Mouse (Mus musculus) erythroid progenitor cell, adult 5-6 weeks (primary cell): ENCODE results near the gene Ston1. TPM values are rescaled to one million over a fixed set of nuclear protein-coding genes. Genes with fewer than 3 reads are reported as not detected.
A peak's percentile ranks its signal among the peaks of the same experiment; 100 is the strongest.

ENCODE experiments used
- ATAC-seq: replicated peaks from 2 replicates; pipeline ENCODE4 v1.8.0; 2016; ENCODE audit warnings: moderate number of reproducible peaks, mild to moderate bottlenecking, moderate TSS enrichment, inconsistent platforms; ENCODE audit not compliant: poor library complexity, low FRiP score, severe bottlenecking
- total RNA-seq, 2 experiments: library from RNA; stranded (forward) in 1 of 2; stranded (reverse) in 1 of 2; fragments of 150-400 nt in 1 of 2; fragments of 186-747, 209-891 nt in 1 of 2; gene quantifications; 2 replicates each; pipeline versions ENCODE4 v1.2.3 to v1.2.4; 2015 to 2017; ENCODE audit warnings: low replicate concordance in 2 of 2

The Ston1 gene
- total RNA-seq (2015; ENCODE audit: low replicate concordance) = 1.4 TPM in 1 of 2 replicates, not detected in the other
- not detected in 2 replicates for total RNA-seq (2017; ENCODE audit: low replicate concordance)

DNA sequence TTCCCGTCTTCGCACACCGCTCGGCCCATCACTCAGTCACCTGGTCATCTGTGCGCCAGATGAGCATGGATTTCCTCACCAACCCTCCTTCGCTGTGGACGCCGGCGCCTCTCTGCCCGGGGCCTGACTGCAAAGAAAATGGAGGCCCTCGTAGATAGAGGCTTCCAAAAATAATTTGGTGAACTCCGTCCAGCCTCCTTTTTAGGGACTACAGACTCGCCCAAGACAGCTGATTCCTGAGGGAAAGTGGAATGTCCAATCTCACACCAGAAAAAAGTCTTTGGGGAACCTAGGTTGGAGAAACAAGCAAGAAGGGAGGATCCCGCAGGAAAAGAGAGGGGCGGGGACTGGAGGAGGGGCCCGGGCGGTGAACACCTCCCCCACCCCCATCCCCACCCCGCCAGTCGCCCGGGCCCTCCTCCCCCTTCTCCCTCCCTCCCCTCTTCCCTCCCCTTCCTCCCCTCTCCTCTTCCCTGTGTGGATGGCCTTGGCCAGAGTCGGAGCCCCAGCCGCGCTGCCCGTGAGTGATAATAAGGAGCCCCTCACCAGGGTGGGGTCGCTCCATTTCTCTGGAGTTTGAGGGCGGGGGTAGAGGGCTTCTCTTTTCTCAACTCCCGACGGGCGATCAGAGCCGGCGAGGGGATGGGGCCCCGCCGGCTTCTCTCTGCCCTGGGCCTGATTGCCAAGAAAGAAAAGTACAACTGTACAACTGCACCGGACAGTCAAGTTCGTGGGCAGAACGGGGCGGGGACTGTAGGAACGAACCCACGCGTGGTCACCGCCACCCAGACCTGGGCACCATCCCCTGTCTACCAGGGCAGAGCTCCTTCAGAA, at the start of gene Ston1:
Ston1 (plus strand) TSS at position 463 of the 834 bp plus-strand sequence.
- ATAC-seq = no peak

- peak; percentile 66 for ATAC-seq
Measured at GRCm38 (mm10) chr17:88549411-88550191, 47.9 kb upstream of the Ston1 start.

GRCm38 (mm10) chr17:88550351-88550750, 47.1 kb upstream of the Ston1 start:
- ATAC-seq = no peak

- ATAC-seq = no peak
Measured at GRCm38 (mm10) chr17:88550981-88551940, 46.2 kb upstream of the Ston1 start.

DNA sequence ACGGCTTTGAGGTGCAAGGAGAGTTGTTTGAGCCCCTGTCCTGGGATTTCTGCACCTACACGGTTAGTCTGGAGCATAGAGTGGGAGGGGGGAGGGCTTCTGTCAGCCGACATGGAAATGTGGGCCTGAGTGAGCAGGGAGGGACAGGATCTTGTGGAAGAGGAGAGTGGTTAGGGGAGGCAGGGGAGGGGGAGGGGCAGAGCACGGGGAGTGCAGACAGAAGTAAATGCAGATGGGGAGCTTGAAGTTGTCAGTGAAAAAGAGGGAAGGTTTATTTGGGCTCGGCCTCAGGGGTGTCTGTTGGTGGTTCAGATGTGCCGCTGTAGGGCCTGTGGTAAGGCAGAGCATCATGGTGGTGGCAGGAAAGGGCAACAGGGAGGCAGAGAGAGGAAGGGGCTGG, 44.9 kb upstream of the Ston1 start:
- no peak for ATAC-seq

DNA sequence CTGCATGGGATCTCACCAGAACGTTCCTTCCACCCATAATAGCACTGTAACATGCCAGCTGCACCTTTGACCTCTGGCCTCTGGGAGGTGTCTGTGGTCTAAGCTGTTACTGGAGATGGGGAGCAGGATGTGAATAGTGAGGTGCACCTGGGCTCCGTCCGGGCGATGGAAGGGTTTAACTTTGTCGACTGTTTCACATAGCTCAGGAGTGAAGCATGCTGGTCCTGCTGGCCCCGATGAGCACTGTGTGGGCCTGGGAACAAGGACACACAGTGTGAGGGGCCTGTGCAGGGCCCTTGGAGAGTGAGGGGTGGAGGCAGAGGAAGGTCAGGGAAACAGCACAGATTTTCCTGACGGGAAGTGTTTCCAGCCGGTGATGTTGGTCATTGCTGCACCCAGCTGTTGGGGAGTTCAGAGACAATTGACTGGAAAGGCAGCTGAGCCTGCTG, 44.5 kb upstream of the Ston1 start:
- ATAC-seq = no peak

DNA sequence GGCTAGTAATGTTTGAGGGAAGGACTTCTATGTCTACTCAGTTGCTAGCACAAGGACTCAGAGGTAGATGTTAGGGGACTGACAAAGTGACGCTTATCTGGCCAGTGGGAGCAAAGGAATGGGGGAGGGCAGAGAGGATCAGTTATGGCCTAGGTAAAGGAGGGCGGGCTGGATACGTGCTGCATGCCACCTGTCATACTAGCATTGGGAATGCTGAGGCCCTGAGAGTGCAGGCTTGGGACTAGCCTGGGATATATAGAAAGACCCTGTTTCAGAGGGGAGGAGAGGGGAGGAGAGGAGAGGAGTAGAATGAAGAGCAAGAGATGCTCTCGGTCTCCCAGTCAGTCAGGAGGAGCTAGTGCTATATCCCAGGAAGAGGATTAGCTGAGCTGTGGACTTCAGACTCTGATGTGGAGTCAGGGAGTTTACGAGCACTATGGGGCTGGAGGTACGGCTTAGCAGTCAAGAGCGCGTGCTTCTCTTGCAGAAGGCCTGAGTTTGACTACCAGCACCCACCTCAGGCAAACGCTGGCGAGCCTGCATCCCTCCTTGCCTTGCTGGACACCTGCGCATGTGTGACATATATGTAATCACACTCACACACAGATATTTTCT, 43.9 kb upstream of the Ston1 start:
- no peak for ATAC-seq

- ATAC-seq = no peak
Measured at GRCm38 (mm10) chr17:88556176-88556575, 41.3 kb upstream of the Ston1 start.

DNA sequence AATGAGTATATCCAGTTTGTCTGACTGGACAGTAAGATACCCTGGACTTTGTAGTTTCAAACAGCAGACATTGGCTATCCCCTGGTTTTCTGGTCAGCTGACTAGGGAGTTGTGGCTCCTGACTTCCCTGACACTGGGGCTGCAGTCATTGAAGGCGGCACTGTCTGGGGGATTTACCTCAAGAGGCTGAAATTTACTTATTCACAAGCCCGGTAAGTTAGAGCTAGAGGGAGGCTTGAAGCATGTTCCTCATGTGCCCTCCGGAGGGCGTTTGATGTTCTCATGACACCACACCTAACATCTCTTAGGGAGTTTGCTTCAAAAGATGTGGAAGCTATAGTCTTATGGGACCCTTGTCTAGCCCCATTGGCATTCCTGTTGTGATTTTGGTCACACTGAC, 40.8 kb upstream of the Ston1 start:
- ATAC-seq = no peak

- no peak for ATAC-seq
Measured at GRCm38 (mm10) chr17:88558168-88558842, 39.2 kb upstream of the Ston1 start.

GRCm38 (mm10) chr17:88563611-88564010, 33.9 kb upstream of the Ston1 start:
- ATAC-seq = no peak

- ATAC-seq = no peak
Measured at GRCm38 (mm10) chr17:88569807-88570540, 27.5 kb upstream of the Ston1 start.

GRCm38 (mm10) chr17:88570784-88571183, 26.7 kb upstream of the Ston1 start:
- no peak for ATAC-seq

- ATAC-seq = no peak
Measured at GRCm38 (mm10) chr17:88574811-88575210, 22.7 kb upstream of the Ston1 start.

DNA sequence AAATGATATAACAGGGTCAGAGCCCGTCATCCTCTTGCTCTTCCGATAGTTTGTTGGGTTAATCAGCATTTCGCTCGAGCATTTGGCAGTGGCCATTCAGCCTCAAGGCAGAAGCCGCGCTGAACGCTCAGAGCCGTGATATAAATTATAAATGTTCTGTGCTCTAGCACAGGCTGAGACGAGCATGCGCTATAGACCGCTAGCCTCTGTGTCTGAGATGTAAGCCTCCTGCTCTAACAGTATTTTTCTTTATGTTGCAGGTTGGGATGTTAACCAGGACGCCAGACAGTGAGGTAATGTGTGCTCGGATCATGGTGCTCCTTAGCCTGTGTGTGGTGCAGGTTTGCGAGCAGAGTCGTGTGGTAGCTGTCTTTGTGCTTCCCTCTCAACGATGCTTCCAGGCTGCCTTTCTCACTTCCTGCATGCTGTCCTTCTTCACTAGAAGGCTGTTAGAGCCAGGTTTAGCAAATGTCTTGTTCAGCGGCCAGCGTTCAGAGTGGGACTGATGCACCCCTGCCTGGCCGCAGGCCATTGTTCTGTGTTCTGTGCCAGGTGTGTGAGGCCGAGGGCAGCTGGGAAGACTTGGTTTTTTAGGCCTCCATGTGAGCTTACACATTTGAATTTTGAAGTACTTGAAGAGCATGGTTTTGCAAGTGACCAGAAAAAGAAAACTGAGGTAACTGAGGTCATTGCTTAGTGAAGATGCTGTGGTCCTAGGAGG, 18.8 kb upstream of the Ston1 start:
- no peak for ATAC-seq

GRCm38 (mm10) chr17:88580556-88580955, 16.9 kb upstream of the Ston1 start:
- no peak for ATAC-seq

GRCm38 (mm10) chr17:88581511-88582021, 15.9 kb upstream of the Ston1 start:
- ATAC-seq = no peak
